Mouse (Mus musculus) left cerebral cortex, postnatal 10 days (tissue): ENCODE measurements around the gene Olfr1115. TPM values are rescaled to one million over a fixed set of nuclear protein-coding genes. Genes with fewer than 3 reads are reported as not detected.
"Not testable (repeated sequence)": the region's sequence is repeated elsewhere in the genome, so short reads cannot be mapped to it uniquely, and the experiment has no call there.

ENCODE experiments used
- DNase-seq, 2 experiments: peaks; one replicate each; pipeline ENCODE4 v3.0.0; 2021 to 2022; ENCODE audit warnings: low spot score in 2 of 2, mixed read lengths in 1 of 2; ENCODE audit errors: extremely low spot score in 1 of 2
- intact Hi-C: fragments of 180-260 bp; cut with DNase I; formaldehyde crosslinking; loops from one replicate; pipeline ENCODE4 v1.15.1; 2025
- microRNA-seq: library from miRNA; unstranded; fragments of <30 nt; microRNA quantifications from one replicate; pipeline ENCODE4 v1.2.0, GENCODE M21; 2022
- total RNA-seq, 2 experiments: library from RNA; stranded (reverse); gene quantifications; 2 replicates each; pipeline ENCODE4 v1.2.3; 2021

Olfr1115 gene
- not detected for total RNA-seq

DNA sequence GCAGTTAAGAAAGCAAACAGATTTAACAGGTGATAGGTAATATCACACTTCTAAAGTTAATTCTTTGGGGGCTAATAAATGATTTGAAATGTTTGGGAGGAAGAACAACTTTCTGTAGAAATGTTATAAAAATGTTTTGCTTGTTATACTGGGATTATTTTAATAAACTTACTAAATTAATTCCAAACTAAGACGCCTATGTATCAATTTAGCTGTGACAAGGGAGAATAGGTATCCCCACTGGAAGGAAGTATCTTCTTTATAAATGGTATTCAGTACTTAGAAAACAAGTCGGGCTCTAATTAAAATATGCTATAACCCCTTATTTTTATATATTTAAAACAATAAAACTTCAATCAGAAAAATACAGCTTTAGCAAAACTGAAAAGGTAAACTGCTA is at the start of gene Olfr1115:
Gene Olfr1115 (plus strand): TSS at position 301 of the 400 bp plus-strand sequence.
- intact Hi-C loops, result no loop called here
- DNase-seq, result no peak

DNA sequence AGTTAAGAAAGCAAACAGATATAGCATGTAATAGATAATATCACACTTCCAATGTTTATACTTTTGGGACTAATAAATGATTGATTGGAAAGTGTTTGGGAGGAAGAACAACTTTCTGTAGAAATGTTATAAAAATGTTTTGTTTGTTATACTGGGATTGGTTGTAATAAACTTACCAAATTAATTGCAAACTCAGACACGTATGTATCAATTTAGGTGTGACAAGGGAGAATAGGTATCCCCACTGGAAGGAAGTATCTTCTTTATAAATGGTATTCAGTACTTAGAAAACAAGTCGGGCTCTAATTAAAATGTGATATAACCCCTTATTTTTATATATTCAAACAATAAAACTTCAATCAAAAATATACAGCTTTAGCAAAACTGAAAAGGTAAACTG is 39.1 kb upstream of the Olfr1115 start, which contains the start of gene Olfr1113:
Gene Olfr1113 (plus strand): TSS at position 301 of the 400 bp plus-strand sequence.
- DNase-seq, result no peak
- intact Hi-C loops, result no loop called here

DNA sequence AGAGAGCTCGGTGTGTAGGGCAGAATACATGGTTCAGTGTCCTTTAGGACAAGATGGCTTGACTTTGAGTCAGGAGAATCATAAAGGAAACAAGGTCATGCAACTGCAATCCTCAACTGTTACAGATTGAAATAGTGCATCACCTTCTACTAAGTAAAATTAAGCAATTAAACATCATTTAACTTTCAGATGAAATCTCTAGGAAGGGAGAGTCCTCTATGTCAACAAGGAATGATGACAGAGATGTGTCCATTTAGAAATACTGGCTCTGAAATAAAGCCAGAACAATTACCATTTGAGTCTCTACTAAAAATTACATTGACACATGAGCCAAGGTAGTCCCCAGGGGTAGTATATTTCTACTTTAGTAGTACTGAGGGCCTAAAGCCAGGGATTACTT is 19.4 kb downstream of the Olfr1115 start, which contains the start of gene Olfr1116:
Gene Olfr1116 (plus strand): TSS at position 301 of the 400 bp plus-strand sequence.
- DNase-seq, result no peak
- intact Hi-C loops, result no loop called here

DNA sequence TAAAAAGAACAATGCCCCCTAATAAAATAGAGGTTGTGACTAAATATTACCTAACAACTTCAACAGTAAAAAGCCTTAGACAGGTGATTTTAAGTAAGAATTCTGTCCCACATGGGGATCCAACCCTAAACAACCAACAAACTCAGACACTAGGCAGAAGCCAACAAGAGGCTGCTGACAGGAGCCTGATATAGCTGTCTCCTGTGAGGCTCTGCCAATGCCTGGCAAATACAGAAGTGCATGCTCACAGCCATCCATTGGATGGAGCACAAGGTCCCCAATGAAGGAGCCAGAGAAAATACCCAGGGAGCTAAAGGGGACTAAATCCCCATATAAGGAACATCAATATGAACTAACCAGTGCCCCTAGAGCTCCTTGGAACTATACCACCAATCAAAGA is 46.2 kb downstream of the Olfr1115 start:
- DNase-seq, intact Hi-C loops: not testable (repeated sequence)

Small RNA genes lying within 50 kb of the gene (microRNA-seq; reads per million reads assigned to microRNA genes)
- gene Gm27438, result not detected

Other genes starting within 250 kb of the Olfr1115 start
- gene Olfr1102, start 249.6 kb upstream of the Olfr1115 start, total RNA-seq, result not detected
- gene Olfr1104, start 220.9 kb upstream of the Olfr1115 start, total RNA-seq, result not detected
- not detected for gene Olfr1105, start 211.5 kb upstream of the Olfr1115 start, total RNA-seq
- not detected for gene Olfr1106, start 195.7 kb upstream of the Olfr1115 start, total RNA-seq
- gene Olfr1107, start 172.2 kb upstream of the Olfr1115 start, total RNA-seq, result not detected
- gene Olfr1109, start 152.0 kb upstream of the Olfr1115 start, total RNA-seq, result not detected
- not detected for gene Olfr259, start 133.4 kb upstream of the Olfr1115 start, total RNA-seq
- not detected for gene Olfr1110, start 107.7 kb upstream of the Olfr1115 start, total RNA-seq
- not detected for gene Olfr1111, start 95.4 kb upstream of the Olfr1115 start, total RNA-seq
- not detected for gene Olfr1112, start 60.2 kb upstream of the Olfr1115 start, total RNA-seq
- gene Olfr1113, start 39.0 kb upstream of the Olfr1115 start, total RNA-seq, result not detected
- not detected for gene Olfr1116, start 19.5 kb downstream of the Olfr1115 start, total RNA-seq
- gene Olfr1118, start 59.6 kb downstream of the Olfr1115 start, total RNA-seq, result not detected
- gene Olfr1120, start 106.8 kb downstream of the Olfr1115 start, total RNA-seq, result not detected
- gene Olfr1121, start 121.9 kb downstream of the Olfr1115 start, total RNA-seq, result not detected
- gene Olfr1122, start 137.8 kb downstream of the Olfr1115 start, total RNA-seq, result not detected
- not detected for gene Olfr1123, start 168.6 kb downstream of the Olfr1115 start, total RNA-seq
- gene Olfr1124, start 182.3 kb downstream of the Olfr1115 start, total RNA-seq, result not detected
- not detected for gene Olfr1126, start 205.9 kb downstream of the Olfr1115 start, total RNA-seq
- not detected for gene Pramel7, start 249.1 kb downstream of the Olfr1115 start, total RNA-seq